Mouse (Mus musculus) heart, adult 2 months (tissue): ENCODE results near the gene Crygs. TPM values are rescaled to one million over a fixed set of nuclear protein-coding genes. Genes with fewer than 3 reads are reported as not detected.
"Not testable (repeated sequence)": the region's sequence is repeated elsewhere in the genome, so short reads cannot be mapped to it uniquely, and the experiment has no call there.

Experiments
- DNase-seq, 2 experiments: peaks; one replicate each; pipeline ENCODE4 v3.0.0; 2021
- H3K27ac ChIP-seq: fragments of 200-600 bp; 2 replicates; pipeline ENCODE4 v1.8.1; 2022
- H3K27me3 ChIP-seq: fragments of 200-500 bp; 2 replicates; pipeline ENCODE4 v1.6.1; 2012; ENCODE audit warnings: mild to moderate bottlenecking, low read length, inconsistent platforms, mixed read lengths; ENCODE audit not compliant: control insufficient read depth, insufficient read depth
- H3K36me3 ChIP-seq: fragments of 200-500 bp; 2 replicates; pipeline ENCODE4 v1.6.1; 2012; ENCODE audit warnings: low read length, inconsistent platforms; ENCODE audit not compliant: control insufficient read depth, insufficient read depth
- H3K4me1 ChIP-seq: fragments of 200-500 bp; 2 replicates; pipeline ENCODE4 v1.6.1; 2011; ENCODE audit warnings: low read length; ENCODE audit not compliant: control insufficient read depth, insufficient read depth
- H3K4me3 ChIP-seq: fragments of 200-600 bp; 2 replicates; pipeline ENCODE4 v1.8.1; 2022
- H3K79me2 ChIP-seq: fragments of 200-500 bp; replicated peaks from 2 replicates; pipeline ENCODE4 v1.6.1; 2012; ENCODE audit warnings: mild to moderate bottlenecking, inconsistent platforms, low read length, moderate library complexity, mixed read lengths; ENCODE audit not compliant: control insufficient read depth, insufficient read depth
- H3K9ac ChIP-seq: fragments of 200-500 bp; 2 replicates; pipeline ENCODE4 v1.6.1; 2012; ENCODE audit warnings: low read depth, mild to moderate bottlenecking, control low read depth, inconsistent platforms, low read length, mixed read lengths
- CTCF ChIP-seq: fragments of 200-600 bp; IDR thresholded peaks from 2 replicates; pipeline ENCODE4 v1.8.1; 2022; ENCODE audit warnings: antibody characterized with exemption, mild to moderate bottlenecking, moderate library complexity
- EP300 ChIP-seq: fragments of 200-500 bp; IDR thresholded peaks from 2 replicates; pipeline ENCODE4 v1.6.1; 2011; ENCODE audit warnings: low read depth, low read length, control low read depth; ENCODE audit not compliant: insufficient read depth
- POLR2A ChIP-seq: fragments of 200-500 bp; IDR thresholded peaks from 2 replicates; pipeline ENCODE4 v1.6.1; 2011; ENCODE audit warnings: mild to moderate bottlenecking, low read depth, low read length, control low read depth; ENCODE audit not compliant: insufficient read depth
- WGBS: fragments of 180-500 bp; shearing (Covaris S2); methylation state at CpG from one replicate; pipeline ENCODE4 v1.1.7; 2018; 5-methylcytosine and 5-hydroxymethylcytosine counted together
- intact Hi-C: fragments of 180-260 bp; cut with DNase I; formaldehyde crosslinking; loops from one replicate; pipeline ENCODE4 v1.15.1; 2025
- polyA plus RNA-seq: library from polyadenylated mRNA; depleted of rRNA; stranded (reverse); fragments of >200 nt; gene quantifications from 2 replicates; pipeline ENCODE4 v1.2.3, GENCODE M21; 2012
- total RNA-seq, 2 experiments: library from RNA; stranded (reverse); gene quantifications; 2 replicates each; pipeline ENCODE4 v1.2.3; 2021

Crygs gene
- total and polyA plus RNA-seq, 3 experiments = not detected

DNA sequence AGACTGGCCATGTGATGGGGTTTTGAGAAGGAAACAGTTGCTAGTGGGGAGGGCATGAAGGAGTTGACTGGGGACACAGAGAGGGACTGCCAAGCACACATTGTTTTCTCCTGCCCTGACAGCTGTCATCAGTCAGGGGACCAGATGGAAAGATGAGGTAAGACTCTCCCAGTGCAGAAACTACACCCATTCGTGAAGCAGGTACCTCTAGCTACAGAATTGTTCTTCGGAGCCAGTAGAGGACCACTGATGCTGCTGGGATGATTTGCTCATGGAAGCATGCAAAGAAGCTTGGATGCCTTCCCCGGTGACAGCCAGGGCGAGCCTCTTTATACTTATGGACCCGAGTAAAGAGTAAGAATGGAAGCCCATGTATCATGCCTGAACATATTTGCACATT, 13.9 kb downstream of the Crygs start:
- Histone ChIP-seq H3K27me3 (no peaks in the 10 kb centered on the region), H3K4me3 (no peak overlapping the region), H3K9ac (no peak overlapping the region), H3K79me2 (no peaks in the 10 kb centered on the region), H3K4me1 (no peaks in the 10 kb centered on the region), H3K27ac (no peak overlapping the region), H3K36me3 (no peaks in the 10 kb centered on the region)
- no peak for DNase-seq
- 74% methylated on average over 5 of the region's 5 CpGs for WGBS
- intact Hi-C loops = no loop called here
- TF ChIP-seq CTCF (no peak), POLR2A (no peak), EP300 (no peak)

GRCm38 (mm10) chr16:22795497-22795896, 15.9 kb downstream of the Crygs start:
- H3K36me3 ChIP-seq = no peaks in the 10 kb centered on the region

GRCm38 (mm10) chr16:22791235-22791634, 20.1 kb downstream of the Crygs start:
- Histone ChIP-seq H3K4me1 (no peaks in the 10 kb centered on the region), H3K4me3 (no peak overlapping the region), H3K79me2 (no peaks in the 10 kb centered on the region), H3K9ac (no peak overlapping the region), H3K27ac (no peak overlapping the region), H3K36me3 (no peaks in the 10 kb centered on the region), H3K27me3 (no peaks in the 10 kb centered on the region)
- intact Hi-C loops = loop anchor here (5.0 kb wide), 1 partner anchor 69 kb away; no protein-coding TSS in a partner anchor
- 31% methylated on average over 2 of the region's 2 CpGs for WGBS
- no peak for DNase-seq
- TF ChIP-seq CTCF = no peak
- no peak for TF ChIP-seq POLR2A
- TF ChIP-seq EP300 = no peak

More at GRCm38 (mm10) chr16:22795497-22795896, 15.9 kb downstream of the Crygs start:
- intact Hi-C loops = no loop called here
- H3K27me3 ChIP-seq = no peaks in the 10 kb centered on the region
- peak in 1 of 2 experiments; percentile 10 for DNase-seq
- 78% methylated on average over 3 of the region's 3 CpGs for WGBS
- peak; percentile 70 for TF ChIP-seq CTCF
- no peak for TF ChIP-seq POLR2A
- no peak for TF ChIP-seq EP300
- no peaks in the 10 kb centered on the region for H3K79me2 ChIP-seq
- no peaks in the 10 kb centered on the region for H3K4me1 ChIP-seq
- H3K9ac ChIP-seq = no peak overlapping the region
- H3K4me3 ChIP-seq = no peak overlapping the region
- no peak overlapping the region for H3K27ac ChIP-seq

- DNase-seq = no peak
- H3K27ac ChIP-seq = no peak overlapping the region
- H3K9ac ChIP-seq = no peak overlapping the region
- no peaks in the 10 kb centered on the region for H3K79me2 ChIP-seq
- no peaks in the 10 kb centered on the region for H3K36me3 ChIP-seq
- 54% methylated on average over 10 of the region's 10 CpGs for WGBS
- no peaks in the 10 kb centered on the region for H3K4me1 ChIP-seq
- intact Hi-C loops = loop anchor here (5.0 kb wide), 1 partner anchor 68 kb away; no protein-coding TSS in a partner anchor
- no peak for TF ChIP-seq EP300
- TF ChIP-seq CTCF = no peak
- no peak for TF ChIP-seq POLR2A
- no peak overlapping the region for H3K4me3 ChIP-seq
- no peaks in the 10 kb centered on the region for H3K27me3 ChIP-seq
Measured at GRCm38 (mm10) chr16:22789908-22790367, 21.4 kb downstream of the Crygs start.

DNA sequence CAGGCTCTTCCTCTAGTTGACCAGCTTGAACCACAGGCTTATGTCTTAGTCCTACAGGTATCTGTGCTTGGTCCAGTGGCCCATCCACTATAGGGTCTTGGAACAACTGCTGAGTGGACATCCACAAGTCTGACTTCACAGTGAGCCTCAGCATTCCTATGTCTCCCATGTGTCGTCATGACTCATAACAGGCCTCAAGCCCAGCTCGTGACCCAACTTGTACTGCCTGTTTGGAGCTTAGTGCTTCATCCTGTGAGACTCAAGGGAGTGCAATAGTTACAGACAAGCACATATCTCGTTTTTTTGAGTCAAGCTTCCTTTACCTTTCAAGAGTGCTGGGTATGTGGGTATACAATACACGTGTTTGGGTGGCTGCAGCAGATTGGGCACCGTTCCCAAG, 28.7 kb downstream of the Crygs start:
- Histone ChIP-seq H3K27ac (no peak overlapping the region), H3K36me3 (no peaks in the 10 kb centered on the region), H3K27me3 (no peaks in the 10 kb centered on the region), H3K79me2 (no peaks in the 10 kb centered on the region), H3K9ac (no peak overlapping the region), H3K4me1 (no peaks in the 10 kb centered on the region), H3K4me3 (no peak overlapping the region)
- 70% methylated on average over 5 of the region's 5 CpGs for WGBS
- intact Hi-C loops = no loop called here
- TF ChIP-seq EP300 (no peak), POLR2A (no peak), CTCF (no peak)
- DNase-seq = no peak

DNA sequence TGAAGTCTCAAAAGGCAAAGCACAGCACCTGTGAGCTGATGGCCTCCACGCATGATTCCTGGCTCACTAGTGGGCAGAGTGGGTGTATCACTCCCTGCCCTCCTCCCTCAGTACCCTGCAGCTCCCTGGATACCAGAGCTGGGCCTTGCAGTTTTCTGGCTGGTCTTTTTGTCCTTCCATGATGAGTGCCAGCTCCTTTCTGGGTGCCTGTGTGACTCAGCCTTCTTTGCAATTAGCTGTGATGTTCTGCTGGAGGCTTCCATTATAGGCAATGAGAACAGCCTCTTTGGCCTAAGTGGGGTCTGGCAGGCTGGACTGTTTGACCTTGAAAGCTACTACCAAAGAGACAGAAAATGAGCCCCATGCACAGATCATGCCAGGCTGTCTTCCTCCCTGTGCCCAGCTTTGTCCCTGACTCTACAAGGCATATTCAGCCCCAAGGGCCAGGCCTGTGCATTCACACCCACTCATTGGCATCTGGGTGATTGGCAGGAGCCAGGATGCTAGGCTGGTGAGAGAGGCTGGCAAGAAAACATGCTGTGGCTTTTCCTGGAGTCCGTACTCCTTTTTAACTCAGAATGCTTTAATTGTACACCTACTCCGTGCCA, 32.0 kb downstream of the Crygs start:
- no peaks in the 10 kb centered on the region for H3K79me2 ChIP-seq
- WGBS = 89% methylated on average over 3 of the region's 3 CpGs
- H3K36me3 ChIP-seq = no peaks in the 10 kb centered on the region
- no peak overlapping the region for H3K9ac ChIP-seq
- no peaks in the 10 kb centered on the region for H3K27me3 ChIP-seq
- no peak for DNase-seq
- intact Hi-C loops = no loop called here
- H3K4me1 ChIP-seq = no peaks in the 10 kb centered on the region
- H3K4me3 ChIP-seq = no peak overlapping the region
- H3K27ac ChIP-seq = no peak overlapping the region
- TF ChIP-seq POLR2A = no peak
- no peak for TF ChIP-seq EP300
- TF ChIP-seq CTCF = no peak

GRCm38 (mm10) chr16:22778296-22778695, 33.1 kb downstream of the Crygs start:
- intact Hi-C loops, H3K4me1 ChIP-seq, H3K79me2 ChIP-seq, H3K9ac ChIP-seq, DNase-seq, H3K36me3 ChIP-seq, H3K4me3 ChIP-seq, H3K27ac ChIP-seq, H3K27me3 ChIP-seq: not testable (repeated sequence)
- WGBS = 90% methylated on average over 12 of the region's 12 CpGs
